Mouse (Mus musculus): ENCODE measurements around the gene Ppp2r1b.
A peak's percentile ranks its signal among the peaks of the same experiment; 100 is the strongest.
"Not testable (repeated sequence)": the region's sequence is repeated elsewhere in the genome, so short reads cannot be mapped to it uniquely, and the experiment has no call there.

The Ppp2r1b gene

DNA sequence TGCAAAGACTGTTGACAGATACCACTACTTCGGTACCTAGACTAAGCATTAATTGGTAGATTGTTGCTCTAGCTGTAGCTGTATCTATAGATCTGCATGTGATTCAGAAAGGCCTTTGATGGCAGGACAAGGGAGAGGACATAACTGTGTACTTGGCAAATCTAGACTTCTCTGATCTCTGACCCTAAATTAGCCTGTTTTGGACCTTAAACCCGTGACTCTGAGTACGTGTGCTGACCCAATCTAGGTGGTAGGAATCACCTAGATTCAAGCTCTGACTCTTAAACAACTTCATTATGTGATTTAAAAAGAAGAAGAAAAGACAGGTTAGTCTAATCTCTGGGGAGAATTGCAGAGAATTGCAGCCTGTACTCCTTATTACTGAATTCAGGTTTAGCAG, at the start of gene Ppp2r1b:
TSS of gene Ppp2r1b (plus strand) at position 221 of the 400 bp plus-strand sequence.
- DNase-seq: no peak

DNA sequence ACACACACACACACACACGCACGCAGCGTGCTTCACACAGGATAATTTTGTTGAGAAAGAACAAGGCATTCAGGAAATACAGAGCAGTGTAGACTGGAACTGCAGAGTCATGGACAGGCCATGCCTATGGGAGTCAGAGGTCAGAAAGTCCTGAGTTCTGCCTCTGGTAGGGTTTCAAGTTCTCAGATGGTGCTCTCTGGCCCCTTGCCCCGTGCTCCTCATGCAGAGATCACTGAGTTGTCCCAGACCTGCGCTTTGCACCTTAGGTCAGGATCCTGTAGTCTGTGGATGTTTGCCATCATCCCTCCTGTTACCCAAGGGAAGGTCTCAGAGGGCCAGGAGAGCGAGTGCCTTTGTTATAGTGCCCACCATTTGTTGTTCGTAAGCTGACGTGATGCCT, 48.3 kb upstream of the Ppp2r1b start:
- DNase-seq: no peak

DNA sequence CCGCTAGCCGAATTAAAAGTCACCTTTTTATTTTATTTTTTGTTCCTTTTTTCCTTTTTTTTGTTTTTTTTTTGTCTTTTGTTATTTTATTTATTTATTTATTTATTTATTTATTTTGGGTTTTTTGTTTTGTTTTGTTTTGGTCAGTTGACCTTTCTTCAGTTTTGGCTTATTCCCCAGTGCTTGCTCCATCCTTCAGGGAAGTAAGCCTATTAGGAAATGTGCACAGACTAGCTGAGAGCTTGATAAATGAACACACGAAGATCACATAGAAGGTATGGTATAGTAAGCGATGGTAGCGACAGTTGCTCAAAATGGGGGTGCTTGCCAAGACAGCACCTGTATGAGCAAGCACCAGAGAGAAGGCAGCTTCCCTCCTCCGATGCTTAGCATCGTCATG, 47.5 kb upstream of the Ppp2r1b start:
- DNase-seq: no peak

DNA sequence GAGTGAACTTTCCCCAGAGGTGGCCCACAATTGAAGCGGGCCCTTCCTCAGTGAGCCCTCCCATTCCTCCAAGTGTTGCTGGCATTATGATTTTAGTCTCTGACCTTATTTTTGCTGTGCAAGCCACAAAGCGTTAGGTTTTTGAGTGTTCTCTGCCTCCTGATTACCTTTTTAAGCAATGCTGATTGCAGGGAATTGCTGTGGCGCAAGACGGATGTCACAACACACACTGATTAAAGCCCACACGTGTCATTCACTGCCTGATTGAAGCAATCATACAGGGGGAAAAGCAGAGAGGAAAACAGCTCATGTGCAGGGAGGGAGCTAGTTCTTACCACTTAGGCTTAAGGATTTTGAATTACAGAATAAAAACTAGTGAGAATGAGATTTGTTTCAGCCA, 46.7 kb upstream of the Ppp2r1b start:
- peak; percentile 58 to 61 for DNase-seq

DNA sequence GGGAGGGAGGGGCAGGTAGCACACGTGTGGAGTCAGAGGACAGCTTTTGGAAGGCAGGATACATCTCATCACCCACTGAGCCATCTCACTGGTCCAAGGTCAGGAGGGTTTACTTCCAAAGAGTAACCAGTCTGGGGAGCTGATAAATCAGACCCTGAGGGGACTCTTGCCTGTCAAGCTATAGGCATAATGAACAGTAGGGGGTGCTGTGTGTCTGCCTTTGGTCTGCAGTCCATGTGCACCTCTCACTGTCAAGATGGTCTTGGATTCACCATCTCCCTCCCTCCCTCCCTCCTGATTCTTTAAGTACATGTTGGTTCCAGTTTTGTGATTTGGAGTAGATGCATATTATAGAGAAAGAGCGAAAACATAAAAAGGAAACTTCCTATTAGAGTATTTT, 44.1 kb upstream of the Ppp2r1b start:
- peak in 1 of 2 experiments; percentile 66 for DNase-seq

DNA sequence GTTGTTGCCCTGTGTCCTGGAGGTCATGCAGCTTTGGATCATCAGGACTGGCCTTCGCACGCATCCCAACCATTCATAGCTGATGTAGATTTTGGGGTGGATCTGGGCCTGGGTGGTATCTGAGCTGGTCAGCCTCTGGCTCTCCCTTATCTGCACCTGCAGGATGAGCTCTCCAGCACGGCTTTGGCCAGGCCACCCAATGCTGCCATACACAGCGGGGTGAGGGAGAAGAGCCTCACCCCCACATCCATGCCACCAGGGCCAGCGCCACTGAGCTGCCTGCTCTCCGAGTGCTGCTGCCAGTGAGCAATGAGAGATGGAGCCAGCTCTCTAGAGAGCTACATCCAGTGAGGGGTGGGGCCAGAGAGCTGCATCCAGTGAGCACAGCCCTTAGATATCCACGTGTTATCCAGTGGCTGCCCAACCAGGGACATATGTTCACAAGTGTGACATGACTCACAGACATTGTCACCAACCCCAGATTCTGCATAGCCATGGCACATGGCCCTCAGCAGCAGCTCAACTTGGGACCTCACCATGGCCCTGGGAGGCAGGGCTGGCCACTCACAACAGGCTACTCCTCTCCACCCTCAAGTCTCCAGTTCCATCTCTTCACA, 41.9 kb upstream of the Ppp2r1b start:
- DNase-seq: no peak

DNA sequence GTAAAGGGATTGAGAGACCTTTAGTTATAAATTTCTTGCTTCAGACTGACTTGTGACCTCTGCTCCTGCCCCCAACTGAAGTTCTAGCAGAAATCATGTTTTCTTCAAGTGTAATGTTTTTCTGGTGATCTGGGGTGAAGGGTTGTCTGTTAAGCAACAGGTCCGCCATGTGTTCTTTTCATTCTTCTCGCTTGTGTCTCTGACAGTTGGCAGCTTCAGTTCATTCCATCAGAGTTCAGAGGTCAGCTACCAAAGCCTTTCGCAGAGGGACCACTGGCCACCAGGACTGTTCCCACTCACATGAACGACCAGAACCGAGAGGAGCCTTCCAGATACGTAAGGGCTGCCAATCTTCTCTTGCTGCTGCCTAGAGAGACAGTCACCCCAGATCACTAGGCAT, 36.6 kb upstream of the Ppp2r1b start:
- peak; percentile 16 to 58 for DNase-seq

DNA sequence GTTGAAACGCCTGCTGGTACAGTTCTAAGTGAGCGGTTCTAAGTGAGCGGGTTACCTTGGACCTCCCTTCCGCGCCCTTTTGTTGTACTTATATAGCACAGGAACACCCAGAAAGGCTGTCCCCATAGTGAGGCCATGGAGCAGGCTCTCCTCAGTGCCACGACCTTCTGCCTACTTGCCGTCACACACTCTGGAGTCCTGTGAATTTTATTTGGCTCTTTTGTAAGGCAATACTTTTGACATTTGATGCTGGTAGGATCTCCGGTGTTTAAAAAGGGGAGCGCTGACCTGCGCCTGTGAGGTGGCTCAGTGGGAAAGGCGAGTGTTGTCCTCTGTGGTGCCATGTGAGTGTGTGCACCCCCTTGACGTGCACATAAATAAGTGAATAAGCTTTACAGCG, 36.0 kb upstream of the Ppp2r1b start:
- no peak for DNase-seq

DNA sequence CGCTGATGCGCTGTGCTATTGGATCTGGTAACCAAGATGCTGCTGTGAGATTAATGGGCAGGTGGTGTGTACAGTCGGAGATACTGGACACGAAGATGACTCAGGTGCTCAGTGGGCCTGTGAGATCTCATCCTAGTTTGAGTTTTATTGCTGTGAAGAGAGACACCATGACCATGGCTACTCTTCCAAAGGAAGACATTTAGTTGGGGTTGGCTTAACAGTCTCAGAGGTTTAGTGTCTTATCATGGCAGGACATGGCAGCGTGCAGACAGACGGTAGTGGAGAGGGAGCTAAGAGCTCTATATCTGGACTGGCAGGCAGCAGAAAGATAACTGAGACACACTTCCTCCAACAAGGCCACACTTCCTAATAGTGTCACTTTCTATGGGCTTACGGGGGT, 33.9 kb upstream of the Ppp2r1b start:
- DNase-seq: no peak

DNA sequence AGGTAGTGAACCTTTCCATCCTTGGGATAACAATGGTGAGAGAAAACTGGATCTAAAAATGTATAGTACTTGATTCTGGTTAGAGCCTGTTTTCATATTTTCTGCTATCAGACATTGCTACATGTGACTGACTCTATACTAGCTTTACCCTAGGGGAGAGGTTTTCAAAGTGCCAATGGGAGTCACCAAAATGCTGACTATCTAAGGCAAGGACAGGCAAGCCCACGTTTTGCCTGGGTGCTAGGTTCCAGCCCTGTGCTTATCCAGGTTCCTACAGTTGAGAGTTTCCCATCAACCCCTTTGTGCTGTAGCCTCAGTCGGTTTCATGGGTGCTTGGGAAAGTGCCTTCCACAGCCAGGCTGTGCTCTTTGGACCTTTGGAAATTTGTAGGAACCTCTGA, 33.4 kb upstream of the Ppp2r1b start:
- DNase-seq: no peak

DNA sequence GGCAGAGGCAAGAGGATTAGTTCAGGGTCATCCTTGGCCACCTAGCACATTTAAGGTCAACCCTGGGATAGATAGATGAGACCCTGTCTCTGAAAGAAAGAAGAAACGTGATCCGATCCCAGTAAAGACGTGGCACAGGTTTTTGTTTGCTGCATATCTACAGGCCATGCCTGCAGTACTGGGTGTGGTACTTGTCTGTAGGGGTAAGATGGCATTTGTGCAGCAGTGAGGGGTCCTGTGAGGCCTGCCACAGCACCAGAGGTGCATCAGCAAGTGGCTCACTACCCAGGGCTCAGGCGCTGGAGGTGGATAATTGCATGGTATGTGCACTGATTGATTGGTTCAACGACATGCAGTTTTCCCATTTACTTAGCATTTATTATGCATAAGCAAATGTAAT, 31.3 kb upstream of the Ppp2r1b start:
- DNase-seq: peak in 1 of 2 experiments; percentile 2

DNA sequence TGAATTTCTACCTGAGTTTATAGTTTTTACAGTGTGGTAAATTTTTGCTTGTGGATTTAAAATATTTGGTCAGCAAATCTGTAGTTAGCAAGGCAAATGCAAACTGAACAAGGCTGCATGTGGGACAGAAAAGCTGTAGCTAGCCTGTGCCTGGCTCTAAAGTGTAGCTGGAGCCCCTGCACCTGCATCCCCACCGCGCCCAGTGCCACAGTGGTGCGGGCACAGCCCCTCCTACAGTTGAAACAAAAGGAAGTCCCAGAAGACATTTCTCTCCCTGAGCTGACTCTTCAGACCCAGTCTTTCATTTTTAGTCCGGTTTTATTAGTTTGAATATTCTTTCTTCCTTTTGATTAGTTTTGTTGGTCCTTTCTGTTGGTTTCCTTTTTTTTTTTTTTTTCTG, 29.4 kb upstream of the Ppp2r1b start:
- no peak for DNase-seq

DNA sequence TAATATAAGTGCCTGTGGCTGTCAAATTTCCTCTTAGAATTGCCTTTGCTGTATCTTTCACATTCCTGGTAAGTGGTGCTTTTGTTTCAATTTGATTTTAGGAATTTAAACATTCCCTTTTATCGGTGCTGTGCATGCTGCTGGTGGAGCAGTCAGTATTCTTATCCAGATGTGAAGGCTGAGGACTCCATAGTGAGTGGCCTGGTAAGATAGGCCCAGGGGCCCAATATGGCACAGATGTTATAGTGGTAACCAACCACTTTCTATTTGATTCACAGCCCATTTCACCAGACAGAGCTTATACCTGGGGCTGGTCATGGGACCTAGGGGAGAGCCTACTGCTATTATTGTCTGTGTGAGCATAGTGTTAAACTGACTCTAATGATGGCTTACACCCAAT, 28.6 kb upstream of the Ppp2r1b start:
- DNase-seq: no peak

DNA sequence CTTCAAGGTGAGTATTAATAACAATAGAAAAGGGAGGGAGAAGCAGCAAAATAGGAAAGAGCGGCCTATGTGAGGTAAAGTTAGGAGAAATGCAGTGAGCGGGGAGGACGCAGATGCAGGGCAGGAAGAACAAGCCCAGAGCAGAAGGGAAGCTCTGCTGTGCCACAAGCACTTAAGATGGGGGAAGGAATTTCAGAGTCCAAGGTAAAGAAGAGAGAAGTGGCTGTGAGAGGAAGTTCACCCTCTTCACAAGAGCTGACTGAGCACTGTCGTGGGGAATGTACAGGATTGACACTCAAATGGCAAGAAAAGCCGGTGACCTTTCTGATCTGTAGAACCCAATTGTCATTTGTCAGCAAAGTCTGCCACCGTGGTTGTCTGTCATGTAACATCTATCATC, 27.1 kb upstream of the Ppp2r1b start:
- DNase-seq: peak in 1 of 2 experiments; percentile 16

DNA sequence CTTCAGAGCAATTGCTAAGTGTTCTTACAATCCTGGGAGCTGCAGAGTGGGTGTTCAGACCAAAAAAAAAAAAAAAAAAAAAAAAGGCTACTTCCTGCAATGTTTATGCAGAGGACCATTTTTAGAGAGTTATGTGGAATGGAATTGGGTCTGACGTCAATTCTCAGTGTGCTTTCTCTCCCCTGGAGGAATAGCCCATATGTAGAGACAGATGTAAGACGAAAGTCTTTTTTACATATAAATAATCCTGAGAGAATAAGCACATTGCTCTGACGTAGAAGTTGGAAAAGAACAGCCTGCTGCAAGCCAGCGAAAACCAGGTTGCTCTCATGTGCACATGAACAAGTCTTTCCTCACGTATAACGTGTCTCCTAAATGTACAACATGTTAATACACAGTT, 25.4 kb upstream of the Ppp2r1b start:
- DNase-seq: no peak

DNA sequence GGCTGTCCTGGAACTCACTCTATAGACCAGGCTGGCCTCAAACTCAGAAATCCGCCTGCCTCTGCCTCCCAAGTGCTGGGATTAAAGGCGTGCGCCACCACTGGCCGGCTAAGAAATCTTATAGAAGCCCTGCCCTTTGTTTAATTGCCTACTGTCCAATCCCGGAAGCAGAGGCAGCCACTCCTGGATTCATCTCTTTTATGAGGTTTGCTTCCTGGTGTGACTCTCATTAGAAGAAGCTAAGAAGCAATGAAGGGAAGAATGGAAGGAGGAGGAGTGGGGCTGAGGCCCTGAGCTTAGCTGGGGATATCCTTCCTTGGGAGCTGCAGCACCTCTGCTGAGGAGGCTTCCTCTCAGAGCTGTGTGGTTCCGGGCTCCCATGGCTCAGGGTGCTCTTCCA, 23.4 kb upstream of the Ppp2r1b start:
- no peak for DNase-seq

DNA sequence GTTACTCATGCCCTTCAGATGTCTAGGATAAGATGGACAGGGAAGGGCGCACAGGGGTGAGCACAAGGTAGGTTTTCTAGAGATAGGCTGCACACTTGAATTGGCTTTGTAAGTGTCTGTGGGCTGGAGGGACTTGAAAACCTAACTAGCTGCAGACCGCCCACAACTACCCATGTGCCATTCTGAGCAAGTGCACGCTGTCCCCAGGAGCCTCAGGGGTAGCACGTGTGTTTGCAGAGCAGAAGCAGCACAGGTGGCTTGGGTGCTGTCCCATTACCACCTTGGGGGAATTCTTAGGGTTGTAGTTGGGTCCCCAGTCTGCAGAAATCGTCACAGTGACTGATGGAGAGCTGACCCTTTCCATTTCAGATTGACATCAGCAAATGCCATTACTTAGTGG, 22.9 kb upstream of the Ppp2r1b start:
- no peak for DNase-seq

DNA sequence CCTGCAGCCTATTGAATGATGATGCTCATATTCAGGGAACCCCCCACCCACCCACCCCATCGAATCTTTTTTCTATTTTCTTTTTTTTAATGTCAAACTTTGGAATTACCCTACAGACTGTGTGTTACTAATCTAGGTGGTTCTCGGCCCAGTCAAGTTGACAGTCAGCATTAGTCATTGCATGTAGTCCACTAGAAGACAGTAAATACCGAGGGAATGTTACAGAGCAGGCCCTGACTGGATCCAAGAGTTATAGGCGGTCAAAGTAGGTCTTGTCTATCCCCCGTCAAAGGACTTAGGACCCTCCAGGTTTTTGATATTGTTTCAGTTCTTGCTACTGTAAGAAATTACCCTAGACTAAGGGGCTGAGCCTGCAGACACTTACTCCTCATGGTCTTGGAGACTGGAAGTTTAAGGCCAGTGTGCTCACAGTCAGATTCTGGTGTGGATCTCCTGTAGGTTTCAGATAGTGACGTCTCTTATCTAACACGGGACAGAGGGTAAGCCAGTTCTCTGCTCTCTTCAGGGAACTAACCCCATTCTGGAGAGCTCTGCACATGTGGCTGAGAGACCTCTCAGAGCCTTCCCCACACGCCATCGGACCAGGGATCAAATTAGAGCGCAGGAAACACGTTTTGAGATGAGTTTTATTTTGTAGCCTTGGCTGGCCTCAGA, 21.2 kb upstream of the Ppp2r1b start:
- no peak for DNase-seq

DNA sequence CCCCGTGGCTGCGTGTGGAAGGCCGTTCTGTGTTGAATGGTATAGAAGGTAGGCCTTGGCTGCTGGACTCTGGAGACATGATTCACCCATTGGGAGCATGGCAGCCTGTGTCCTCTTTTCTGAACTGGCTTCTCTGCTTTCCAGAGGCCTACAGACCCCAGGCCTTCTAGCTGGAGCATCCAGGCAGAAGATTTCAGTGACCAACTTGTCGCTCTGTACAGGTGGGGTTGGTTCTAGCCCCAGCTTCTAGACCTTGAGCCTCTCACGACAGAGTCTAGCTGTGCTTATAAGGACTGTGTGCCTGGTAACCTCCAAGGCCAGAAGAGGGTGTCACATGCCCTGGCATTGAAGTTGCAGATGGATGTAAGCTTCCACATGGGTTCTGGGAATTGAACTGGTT, 13.6 kb upstream of the Ppp2r1b start:
- no peak for DNase-seq

DNA sequence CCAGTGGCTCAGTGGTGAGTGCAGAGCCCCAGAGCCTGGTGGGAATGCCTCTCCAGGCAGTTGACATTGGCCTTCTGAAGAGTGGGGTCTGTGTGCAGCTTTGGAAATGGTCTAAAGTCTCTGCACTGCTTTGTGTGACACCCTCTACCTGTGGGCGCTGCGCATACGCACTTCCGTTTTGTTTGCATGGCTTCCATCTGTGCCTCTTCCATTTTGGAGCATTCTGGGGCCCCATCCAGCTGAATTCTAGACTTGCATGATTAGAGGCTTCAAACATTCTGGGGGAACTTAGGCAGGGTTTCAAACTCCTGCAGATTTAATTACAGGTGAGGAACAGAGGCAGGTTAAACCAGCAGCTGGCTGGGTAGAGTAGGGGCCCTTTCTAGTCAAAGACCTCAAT, 12.9 kb upstream of the Ppp2r1b start:
- DNase-seq: no peak

DNA sequence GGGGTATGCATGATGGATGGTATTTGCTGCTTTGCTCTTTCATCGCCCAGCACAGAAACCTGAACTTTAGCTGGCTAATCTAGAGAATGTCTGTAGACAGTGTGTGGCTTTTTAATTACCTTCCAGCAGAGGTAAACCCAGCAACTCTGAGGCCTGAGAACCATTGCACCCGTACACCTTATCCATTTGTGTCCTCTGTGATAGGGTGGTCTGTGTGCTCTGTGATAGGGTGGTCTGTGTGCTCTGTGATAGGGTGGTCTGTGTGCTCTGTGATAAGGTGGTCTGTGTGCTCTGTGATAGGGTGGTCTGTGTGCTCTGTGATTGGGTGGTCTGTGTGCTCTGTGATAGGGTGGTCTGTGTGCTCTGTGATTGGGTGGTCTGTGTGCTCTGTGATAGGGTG, 12.5 kb upstream of the Ppp2r1b start:
- not testable (repeated sequence) for DNase-seq

DNA sequence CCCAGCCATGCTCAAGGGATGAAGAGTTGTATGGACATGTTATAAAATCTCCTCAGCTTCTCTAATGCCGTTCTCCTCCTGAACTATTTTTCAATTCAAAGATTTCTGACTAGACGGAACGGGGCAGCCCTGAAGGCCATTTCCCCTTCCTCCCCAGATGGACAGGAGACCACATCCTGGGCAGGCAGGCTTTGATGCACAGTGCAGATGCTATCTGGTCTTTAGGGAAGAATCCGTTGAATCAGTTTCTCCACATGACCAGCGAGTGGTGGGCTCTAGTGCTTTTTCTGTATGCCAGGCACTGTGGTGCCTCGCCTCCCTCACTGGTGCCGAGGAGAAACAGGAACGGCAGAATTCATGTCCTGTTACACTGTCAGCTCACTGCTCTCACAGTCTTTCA, 11.3 kb upstream of the Ppp2r1b start:
- DNase-seq: no peak

DNA sequence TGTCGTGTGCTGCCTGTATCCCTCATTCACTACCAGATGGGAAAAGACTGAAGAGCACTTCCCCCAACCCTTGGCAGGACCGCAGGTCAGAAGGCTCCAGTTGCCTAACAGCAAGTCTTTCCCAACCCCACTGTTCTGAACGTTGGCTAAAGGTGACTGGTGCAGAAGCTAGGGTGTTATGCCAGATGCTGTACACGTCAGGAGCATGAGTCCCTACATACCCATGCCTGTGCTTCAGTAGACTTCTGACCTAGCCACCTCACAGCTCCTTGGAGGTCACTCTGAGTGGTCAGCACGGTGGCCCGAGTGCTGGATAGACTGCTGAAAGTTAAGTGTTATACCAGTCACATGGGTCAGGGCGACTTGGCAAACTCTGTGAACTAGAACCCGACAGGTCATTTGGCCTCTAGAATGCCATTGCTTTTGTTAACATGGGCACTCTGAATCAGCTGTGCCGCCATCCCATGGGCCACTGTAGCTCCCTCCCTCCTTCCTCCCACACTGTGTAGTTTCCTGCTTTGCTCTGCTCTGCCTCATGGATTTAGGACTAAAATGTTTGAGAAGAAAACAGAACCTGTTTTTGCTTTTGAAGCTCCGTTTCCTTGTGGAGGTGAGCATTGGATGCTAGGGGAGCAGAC, 9.9 kb upstream of the Ppp2r1b start:
- peak; percentile 78 to 81 for DNase-seq

DNA sequence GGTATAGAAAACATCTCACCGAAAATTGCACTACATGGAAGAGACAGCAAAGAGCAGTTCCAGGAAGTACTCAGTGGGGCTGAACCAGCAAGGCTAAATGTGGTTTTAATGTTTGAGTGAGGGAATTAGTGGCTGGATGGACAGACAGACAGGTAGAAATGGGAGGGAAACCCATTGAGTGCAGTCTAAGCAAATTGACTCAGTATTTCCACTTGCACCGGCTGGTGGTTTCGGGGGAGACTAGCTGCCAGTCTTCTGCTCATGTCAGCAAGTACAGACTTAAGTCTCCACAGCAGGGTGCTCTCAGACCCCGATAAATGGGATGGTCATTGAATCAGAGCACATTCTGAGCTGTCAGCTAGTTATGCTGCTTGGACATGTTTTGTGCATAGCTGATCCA, 9.0 kb upstream of the Ppp2r1b start:
- peak in 1 of 2 experiments; percentile 13 for DNase-seq

Data from lung, postnatal 4 days (tissue).